Mouse (Mus musculus) cerebellum, postnatal 14 days (tissue): ENCODE data around the gene Paqr4.
"Not testable (repeated sequence)": the region's sequence is repeated elsewhere in the genome, so short reads cannot be mapped to it uniquely, and the experiment has no call there.

Experiments
- DNase-seq, 2 experiments: peaks; one replicate each; pipeline ENCODE4 v3.0.0; 2021; ENCODE audit warnings: mixed read lengths in 2 of 2

Paqr4 gene

DNA sequence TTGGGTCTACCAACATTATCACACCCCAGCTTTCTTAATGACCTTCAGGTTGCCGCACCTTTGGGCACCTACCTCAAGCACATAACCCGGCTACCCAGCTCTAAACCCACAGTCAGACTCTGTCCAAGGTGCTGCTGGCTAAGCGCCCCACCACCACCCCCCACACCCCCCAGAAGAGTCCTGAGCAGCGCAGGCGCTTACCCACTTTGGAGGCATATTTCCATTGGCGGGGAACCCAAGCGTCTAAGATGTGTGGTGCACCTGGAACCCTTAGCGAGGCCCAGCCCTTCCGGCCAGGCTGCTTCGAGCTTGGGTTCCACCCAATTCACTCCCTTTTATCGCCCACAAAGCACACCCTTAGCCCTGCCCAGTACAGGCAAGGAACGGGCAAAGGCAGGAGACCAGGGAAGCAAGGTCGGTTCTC, at the start of gene Paqr4:
Gene Paqr4, minus strand, starts transcription at position 270 of the 424 bp plus-strand sequence.
- peak in 1 of 2 experiments; percentile 62 for DNase-seq

DNA sequence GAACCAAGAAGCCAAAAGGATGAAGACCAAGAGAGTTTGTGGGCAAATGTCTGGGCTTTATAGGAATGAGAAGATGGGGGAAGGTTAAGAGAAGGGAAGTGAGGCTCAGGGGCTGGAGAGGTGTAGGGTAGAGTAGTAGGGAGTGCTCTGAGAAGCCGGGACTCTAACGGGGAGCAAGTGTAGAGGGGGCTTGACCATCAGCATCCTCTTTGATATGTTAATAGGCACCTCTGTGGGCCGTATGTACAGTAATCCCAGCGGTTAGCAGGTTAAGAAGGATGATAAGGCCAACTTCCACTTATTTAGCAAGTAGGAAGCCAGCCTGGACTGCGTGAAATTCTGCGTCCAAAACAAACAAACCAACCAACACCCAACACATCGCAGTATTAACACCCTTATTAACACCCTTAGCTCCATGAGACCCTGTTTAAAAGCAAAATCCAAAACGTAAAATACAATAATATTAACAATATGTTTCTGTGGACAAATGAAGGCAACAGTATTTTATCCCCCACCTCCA, 49.1 kb upstream of the Paqr4 start:
- DNase-seq: no peak

DNA sequence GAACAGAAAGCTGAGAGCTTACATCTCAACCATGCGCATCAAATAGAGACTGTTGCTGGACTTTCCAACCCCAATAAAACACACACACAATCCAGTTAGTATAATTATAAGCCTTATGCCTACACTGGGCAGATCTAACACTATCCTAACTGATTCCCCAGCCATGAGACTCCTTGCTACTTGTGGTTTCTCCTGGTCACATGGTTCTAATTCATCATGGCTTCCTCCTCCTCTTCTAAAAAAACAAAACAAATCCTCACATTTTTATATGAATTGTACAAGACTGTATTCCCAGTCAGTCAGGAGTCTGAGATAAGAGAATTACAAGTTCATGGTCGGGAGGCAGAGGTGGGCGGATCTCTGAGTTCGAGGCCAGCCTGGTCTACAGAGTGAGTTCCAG, 48.3 kb upstream of the Paqr4 start:
- DNase-seq: no peak

DNA sequence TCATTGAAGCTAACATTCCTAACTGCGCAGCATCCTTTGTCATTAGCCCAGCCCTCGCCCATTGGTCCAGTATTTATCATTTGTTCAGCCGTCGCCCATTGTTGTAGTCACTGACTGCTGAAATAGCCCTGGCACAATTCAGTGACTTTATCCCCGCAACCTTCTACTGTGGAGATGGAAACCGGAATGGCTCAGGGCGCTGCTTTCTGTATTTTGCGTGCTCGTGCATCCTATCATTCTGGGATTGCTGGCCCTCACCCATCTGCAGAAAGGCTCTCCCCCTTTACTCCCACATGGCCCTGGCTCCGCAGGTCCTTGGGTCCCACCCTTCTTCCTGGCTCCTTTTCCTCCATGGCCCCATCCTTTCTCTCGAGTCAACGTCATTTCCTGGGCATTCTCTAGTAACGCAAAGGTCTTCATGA, 45.9 kb upstream of the Paqr4 start:
- peak; percentile 65 to 70 for DNase-seq

DNA sequence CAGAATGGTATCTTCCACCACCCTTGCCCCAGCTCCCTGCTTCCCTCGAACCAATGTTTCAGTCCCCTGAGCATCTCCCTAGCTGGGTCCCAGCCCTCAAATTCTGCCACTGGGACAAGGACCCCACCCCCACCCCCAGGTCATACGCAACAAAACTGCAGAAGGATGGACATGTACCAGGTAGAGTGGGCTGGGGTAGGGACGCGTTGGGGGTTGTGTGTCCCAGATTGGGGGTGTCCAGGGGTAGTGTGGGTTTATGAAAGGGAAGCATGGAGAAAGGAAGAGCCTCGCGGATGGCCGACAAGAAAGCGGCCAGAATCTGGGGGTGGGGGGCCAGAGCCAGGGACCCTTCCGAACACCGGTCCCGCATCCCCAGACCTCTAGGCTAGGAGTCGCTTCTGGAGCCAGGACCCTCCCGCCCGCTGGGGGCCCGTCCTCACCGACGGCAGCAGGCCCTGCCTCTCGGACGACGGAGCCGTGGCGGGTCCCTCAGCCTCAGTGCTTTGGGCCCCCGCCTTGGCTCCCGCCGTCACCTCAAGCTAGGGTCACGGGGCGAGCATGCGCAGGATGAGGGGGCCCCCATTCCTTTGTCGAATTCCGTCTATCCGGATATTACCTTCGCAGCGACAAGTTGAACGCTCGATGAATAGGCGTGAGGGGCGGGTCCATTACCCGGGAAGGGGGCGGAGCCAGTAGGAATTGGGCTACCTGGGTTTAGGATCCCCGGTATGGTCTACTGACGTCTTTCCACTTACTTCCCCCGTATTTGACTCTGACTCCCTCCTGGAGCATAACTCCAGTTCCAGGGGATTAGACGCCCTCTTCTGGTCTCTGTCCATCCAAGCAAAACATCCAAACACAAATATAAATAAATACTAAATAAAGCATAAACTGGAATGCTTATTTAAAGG, 45.1 kb upstream of the Paqr4 start, which contains the start of gene Flywch2:
Gene Flywch2, minus strand, starts transcription at position 521 of the 911 bp plus-strand sequence.
- peak; percentile 96 to 97 for DNase-seq

DNA sequence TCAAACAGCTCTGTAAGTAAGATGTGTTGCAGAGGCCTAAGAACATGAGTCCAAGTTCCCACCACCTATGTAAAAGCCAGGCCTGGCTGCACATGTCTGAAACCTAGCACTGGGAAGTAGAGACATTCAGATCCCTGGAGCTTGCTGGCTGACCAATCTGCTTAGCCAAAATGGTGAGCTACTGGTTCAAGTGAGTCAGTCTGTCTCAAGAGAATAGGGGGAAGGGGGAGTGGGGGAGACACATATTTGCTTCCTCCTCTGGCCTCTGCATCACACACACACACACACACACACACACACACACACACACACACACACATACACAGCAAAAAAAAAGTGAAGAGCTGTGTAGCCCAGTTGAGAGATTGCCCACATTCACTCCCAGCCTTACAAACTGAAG, 42.7 kb upstream of the Paqr4 start:
- DNase-seq: no peak

DNA sequence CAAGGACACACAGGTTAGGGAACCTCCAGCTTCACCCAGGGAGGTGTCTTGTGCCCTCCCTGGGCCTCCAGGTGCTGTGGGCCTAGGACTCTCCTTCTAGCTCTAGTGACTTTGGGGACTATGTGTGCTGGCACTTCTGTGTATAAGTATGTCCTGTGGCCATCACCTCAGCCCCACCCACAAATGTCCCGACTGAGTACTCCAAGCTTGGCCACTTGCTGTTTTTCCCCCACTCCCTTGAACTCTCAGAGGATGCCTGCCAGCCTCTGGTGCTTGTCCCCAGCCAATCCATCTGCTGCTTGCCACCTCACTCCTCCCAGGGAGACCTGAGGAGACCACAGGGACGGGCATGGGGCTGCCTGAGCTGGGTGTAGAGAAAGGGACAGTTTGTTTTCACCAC, 37.8 kb upstream of the Paqr4 start:
- no peak for DNase-seq

DNA sequence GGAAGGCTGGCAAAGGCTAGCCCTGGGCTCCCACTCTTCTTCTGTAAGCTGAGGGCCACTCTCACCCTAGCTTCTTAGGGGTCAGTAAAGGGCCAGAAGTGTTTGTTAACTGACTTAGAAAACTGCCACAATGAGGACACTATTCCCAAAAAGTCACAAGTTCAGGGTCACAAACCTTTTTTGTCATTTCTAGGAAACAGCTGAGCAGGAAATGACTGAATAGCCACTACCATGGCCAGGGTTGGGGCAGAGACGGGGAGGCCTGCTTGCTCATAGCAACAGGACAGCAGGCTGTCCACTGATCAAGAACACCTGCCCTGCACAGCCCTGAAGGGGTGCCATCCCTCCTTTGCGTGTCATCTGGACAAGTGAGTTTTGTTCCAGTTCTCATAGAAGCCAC, 36.5 kb upstream of the Paqr4 start:
- no peak for DNase-seq

DNA sequence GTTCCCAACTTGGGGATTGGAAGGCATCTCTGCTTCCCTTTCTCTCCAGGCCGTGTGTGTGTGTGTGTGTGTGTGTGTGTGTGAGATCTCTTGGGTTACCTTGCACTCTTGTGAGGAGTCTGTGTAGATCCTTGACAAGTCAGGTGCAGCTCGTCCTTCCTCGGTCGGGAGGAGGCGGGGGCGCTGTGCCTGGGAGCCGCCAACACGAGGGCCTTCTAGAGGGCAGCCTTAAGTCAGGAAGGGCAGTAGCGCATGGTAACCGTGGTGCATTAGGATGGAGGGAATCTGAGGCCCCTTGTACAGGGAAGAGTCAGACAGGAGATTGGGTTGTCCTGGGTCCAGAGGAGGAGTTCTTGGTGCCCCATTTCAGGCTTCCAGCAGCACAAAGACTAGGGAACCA, 35.5 kb upstream of the Paqr4 start:
- no peak for DNase-seq

DNA sequence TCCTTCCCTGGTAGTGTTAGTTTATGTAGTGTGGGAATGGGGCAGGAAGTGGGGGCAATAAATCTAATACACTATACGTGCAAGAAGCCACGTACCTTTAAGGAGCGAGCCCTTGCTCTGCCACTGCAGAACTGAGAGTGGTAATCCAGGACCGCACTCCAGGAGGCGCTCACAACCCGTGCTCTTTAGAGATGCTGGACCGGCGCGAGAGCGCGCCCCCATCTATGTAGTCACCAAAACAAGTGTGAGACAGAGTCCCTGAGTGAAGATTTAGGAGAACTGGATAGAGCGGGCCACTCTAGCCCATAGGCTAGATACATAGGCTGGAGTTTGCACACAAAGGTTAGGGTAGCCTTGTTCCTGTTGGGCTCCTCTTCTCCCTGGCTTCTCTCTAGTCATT, 33.4 kb upstream of the Paqr4 start:
- DNase-seq: peak; percentile 83 to 89

DNA sequence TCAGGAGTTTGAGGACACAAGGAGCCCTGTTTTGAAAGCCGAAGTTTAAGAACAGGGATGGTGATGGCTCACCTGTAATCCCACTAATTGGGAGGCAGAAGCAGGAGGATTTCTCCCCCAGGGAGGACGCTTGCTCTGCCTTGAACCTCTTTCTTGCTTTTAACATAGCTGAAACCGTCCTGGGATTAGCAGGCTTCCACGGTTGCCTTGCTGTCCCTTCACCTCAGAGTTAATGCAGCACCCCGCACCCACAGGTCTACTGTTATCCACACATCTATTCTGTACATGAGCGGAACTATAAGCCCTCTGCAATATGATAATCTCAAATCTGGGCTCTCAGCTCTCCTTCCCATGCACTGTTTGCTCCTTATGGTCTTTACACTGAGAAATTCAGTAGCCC, 33.0 kb upstream of the Paqr4 start:
- no peak for DNase-seq

DNA sequence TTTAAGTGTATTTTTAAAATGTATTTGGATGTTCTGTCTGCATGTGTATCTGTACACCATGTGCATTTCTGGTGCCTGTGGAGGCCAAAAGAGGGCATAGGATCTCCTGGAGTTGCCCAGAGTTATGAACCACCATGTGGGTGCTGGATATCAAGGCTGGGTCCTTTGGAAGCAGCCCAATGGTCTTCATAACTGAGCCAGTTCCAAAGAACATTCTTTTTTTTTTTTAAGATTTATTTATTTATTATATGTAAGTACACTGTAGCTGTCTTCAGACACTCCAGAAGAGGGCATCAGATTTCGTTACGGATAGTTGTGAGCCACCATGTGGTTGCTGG, 31.5 kb upstream of the Paqr4 start:
- DNase-seq: not testable (repeated sequence)

DNA sequence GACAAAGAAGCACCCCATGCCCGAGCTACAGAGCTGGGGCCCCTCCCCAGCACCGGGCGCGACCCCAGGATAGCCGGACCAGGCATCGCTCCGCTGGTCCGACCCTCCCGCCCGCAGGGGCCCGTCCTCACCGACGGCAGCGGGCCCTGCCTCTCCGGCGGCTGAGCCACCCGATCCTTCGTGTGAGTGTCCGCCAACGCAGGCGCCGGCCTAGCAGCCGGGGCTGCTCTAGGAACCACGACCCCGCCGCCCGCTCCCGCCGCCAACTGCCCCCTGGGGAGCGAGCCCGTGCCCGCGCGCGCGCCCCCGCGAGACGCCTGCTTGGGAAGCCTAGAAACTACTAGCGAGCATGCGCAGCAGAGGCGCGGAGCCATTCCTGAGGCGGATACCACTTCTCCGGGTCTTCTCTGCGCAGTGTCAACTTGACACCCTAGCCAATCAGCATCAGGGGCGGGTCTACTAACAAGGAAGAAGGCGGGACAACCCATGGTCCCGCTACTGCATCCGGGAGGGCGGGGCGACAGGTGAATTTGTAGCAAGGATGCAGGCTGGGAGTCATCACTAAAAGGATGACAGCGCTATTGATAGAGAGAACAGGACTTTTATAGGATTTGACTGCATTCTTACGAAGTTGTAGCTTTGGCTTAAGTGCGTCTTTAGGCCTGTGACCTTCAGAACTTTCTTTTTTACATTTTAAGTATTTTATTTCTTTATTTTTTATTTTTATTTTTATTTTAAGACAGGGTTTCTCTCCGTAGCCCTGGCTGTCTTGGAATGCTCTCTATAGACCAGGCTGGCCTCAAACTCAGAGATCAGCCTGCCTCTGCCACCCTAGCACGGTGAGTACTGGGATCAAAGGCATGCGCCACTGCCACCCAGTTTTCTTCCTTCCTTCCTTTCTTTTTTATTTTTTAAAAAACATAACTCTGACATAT, 30.9 kb upstream of the Paqr4 start, which contains the start of gene Flywch1:
Gene Flywch1, minus strand, starts transcription at position 319 of the 935 bp plus-strand sequence.
- peak; percentile 100 for DNase-seq

DNA sequence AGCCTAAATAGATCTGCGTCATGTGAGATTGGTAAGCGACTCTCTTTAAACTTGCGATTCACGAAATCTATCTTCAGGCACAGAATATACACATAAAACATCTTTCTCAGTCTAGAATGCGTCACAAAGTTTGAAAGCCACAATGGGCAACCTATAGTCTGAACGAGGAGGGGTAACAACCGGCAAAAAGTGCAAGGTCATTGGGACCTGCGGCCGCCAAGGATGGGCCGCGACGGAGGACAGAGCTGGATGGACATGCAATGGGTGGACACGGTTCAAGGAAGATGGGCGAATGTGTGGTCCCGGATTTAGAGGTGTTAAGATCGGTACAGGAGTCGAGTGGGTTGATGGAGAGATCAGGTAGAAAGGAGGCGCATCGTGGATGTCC, 30.2 kb upstream of the Paqr4 start:
- DNase-seq: no peak

DNA sequence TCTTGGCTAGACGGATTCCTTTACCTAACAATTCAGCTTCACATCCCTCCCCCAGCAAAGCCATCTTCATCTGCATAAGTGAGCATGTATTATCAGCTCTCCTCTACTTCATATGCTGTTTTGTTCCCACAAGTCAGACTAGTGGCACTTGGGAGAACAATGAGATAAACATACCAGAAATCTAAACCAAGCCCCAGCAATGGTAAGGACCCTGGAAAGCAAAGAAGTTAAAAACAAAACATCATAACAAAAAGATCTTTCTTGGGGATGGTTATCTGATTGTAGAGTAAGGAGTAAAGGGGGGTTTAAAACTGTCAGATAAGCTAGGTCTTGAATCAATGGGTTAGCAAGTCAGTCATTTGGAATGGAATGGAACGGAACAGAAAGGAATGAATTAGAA, 29.8 kb upstream of the Paqr4 start:
- DNase-seq: no peak

DNA sequence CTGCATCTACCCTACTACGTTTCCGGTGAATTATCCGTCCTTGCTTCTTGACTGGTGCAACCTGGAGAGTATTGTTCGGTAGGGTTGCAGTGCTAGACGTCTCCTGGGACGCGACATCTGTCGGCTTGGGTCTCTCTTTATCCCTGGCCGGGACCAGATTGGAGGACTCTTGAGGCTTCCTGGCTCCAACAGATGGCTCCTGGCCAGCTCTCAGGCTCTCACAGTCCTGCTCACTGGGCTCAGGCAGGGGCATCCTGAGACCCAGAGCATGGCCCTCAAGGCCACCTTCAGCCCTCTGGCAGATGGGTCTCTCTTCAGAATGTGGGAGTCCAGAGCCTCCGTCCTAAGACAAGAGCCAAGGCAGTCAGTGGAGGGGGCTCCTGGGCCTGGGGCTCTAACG, 22.3 kb upstream of the Paqr4 start:
- peak; percentile 76 to 77 for DNase-seq

DNA sequence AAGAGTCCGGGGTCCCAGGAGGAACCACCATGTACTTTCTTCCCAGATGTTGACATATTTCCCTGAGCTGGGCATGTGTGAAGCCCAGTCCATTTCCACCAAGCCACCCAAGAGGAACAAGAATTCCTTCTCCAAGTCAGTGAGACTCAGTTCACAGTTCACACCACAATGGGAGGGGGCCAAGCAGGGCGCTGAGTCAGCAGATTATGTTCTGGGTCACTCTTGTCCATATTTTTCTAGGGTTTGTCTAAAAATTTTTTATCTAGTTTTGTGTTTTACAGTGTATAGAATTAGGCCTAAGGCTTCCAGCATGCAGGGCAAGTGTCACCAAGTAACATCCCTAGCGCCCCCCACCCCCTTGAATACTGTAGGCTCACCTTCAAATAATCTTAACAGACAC, 20.5 kb upstream of the Paqr4 start:
- DNase-seq: no peak

DNA sequence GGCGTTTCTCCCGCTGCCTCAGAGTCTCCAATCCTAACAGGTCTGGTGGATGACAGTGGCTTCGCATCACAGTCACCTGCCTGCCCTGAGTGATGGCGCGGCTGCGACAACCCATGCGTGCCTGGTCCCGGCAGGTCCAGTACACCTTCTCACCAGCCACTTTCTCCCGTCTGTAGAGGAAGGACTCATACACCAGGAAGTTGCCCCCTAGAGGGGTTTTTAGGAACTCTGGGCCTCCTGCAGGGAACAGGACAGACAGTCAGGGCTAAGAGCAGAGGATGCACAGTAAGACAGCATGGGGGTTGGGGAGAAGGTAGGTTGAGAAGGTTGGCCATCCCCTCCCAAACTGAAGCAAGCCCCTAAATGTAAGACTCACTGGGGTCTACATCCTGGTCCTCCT, 19.6 kb upstream of the Paqr4 start:
- no peak for DNase-seq

DNA sequence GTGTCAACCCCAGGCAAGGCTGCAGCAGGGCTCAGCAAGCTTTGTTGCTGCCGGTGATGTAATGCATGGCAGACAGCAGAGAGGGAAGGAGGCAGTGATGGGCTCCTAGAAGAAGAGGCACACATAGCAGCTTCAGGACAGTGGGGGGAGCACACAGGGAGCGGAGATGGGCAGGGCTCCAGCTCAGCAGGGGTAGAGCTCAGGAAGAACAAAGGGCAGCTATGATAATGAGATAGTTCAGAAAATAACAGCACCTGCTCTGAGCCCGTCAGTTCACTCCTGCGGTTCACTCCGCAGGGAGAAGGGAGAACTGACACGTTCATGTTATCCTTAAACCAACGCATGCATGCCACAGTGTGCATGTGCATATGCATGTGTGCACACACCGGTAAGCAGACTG, 18.1 kb upstream of the Paqr4 start:
- DNase-seq: peak in 1 of 2 experiments; percentile 35

DNA sequence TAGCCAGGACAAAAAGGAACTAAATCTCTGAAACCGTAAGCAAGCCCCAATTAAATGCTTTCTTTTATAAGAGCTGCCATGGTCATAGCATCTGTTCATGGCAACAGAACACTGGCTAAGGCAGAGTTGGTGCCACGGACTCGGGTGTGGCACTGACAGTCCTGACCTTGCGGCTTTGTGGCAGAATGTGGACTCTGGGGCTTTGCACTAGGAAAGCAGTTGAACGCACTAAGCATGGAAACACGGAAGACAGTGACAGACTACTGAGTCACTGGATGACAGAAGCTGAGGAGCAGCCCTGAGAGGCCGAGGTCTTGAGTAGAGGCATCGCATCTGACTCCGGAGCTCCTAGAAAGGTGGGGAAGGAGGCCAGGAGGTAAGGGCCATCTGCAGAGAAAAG, 16.9 kb upstream of the Paqr4 start:
- DNase-seq: no peak

DNA sequence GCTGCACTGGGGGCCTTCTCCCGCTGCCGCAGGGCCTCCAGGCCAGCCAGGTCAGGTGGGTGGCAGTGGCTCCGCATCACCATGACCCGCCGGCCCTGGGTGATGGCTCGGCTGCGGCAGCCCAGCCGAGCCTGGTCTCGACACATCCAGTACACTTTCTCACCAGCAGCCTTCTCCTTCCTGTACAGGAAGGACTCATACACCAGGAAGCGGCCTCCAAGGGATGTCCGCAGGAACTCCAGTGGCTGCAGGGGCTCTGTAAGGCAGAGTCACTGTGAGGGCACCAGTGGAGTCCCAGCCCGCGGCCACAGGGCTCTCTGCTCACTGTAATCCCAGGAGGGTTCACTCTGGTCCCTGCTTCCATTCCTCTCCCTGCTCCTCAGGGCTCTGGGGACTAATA, 15.0 kb upstream of the Paqr4 start:
- DNase-seq: no peak

DNA sequence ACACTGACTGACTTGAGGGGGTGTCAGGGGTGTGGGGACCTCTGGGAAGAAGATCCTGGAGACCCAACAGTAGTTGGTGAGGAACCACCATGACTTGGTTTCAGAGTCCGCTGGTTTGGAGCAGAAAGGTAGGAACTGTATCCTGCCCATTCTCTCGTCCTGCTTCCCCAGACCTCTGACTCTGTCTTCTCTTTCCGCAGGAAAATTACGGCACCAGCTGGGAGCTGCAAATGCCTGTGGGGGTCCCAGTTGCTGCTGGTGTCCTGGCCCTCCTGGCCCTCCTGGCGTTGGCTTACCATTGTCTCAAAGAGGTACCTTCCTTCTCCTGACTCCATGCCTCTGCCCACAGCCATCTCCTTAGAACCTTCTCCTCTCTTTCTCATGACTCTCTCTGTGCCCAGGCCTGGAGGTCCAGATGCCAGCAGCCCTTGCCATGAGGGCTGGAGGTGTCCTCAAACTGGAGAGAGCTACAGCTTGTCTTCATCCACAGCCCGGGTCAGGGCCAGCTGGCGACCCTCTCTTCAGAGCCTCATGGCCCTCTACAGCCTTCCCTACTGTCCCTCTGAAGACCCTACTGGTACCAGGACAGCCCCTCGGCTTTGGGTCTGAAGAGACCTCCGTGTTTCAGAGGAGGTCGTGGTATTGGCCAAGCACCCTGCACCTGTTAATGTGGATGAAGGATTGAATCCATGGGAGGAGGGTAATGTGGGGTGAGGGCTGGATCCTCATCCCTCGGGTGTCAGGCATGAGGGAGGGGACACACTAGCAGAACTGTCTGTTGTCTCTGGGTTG, 8.9 kb upstream of the Paqr4 start:
- no peak for DNase-seq
